Mouse (Mus musculus) lung, postnatal 36 days (tissue): Measurements from ENCODE around the gene Bbs4.

Source experiments
- DNase-seq: peaks from one replicate; pipeline ENCODE4 v3.0.0; 2022; ENCODE audit warnings: mixed read lengths

Bbs4 gene

GRCm38 (mm10) chr9:59291688-59292492, 61.4 kb downstream of the Bbs4 start:
- DNase-seq: no peak

- peak; percentile 99 for DNase-seq
Observed at GRCm38 (mm10) chr9:59290957-59291687, 62.2 kb downstream of the Bbs4 start, which contains the start of gene Adpgk. TSS of gene Adpgk (plus strand) at chr9:59291558.

DNA sequence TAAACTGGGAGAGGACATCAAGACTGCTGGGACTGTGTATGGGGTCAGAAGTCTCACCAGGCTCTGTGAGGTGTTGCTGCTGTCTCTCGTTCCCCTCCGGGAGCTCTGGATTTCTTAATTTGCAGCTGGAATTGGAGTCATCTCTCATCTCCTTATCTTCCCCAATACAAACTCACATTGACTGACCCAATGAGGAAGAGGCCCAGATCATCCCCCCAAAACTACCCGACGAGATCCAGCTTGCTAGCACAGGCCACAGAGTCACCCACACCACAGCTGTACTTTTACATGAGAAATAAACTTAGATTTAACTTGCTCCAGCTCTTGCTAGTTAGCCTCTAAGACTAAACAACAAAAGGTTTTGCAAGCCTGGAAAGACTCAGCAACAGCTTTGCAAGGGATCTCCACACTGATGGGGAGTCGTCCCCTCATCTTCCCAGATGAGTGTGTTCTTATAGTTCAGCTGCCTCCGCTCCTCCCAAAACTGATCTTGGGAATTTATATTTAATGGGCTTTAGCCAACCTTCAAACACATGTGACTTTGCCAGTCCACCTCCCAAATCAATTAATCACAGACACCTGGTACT, 63.7 kb downstream of the Bbs4 start:
- no peak for DNase-seq

DNA sequence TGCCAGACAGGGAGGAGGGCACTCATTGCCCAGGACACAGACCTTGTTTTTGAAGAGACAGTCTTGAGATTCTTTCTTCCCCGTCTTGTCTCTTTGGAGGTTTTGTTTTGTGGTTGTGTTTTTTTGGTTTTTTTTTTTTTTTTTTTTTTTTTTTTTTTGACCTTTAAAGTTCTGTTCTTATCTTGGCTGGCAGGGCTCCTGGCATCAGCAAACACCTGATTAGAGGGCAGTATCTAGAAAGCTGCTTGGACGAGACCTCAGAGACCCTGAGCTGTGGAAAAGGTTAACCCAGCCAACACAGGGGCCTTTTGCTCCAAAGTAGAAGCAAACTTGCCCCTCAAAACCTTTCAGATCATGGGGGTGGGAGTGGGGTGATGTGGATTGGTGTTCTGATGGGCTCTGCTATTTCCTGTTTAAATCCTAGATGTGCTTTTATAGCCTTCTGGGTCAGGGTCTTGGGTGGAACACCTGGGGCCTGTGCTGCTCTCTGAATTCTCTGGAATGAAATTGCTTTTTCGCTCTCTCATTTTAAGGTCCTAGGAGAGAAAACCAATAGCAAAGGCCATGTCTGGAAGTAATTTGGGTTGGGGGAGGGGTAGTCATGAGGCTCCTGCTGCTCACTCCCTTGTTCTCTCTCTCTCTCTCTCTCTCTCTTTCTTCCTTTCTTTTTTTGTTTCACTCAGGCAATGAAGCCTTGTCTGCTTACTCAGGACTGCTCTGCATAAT, 64.5 kb downstream of the Bbs4 start:
- DNase-seq: no peak

GRCm38 (mm10) chr9:59288058-59288457, 65.2 kb downstream of the Bbs4 start:
- peak; percentile 48 for DNase-seq

GRCm38 (mm10) chr9:59285614-59286013, 67.7 kb downstream of the Bbs4 start:
- DNase-seq: no peak

- no peak for DNase-seq
Observed at GRCm38 (mm10) chr9:59282683-59282986, 70.7 kb downstream of the Bbs4 start.

DNA sequence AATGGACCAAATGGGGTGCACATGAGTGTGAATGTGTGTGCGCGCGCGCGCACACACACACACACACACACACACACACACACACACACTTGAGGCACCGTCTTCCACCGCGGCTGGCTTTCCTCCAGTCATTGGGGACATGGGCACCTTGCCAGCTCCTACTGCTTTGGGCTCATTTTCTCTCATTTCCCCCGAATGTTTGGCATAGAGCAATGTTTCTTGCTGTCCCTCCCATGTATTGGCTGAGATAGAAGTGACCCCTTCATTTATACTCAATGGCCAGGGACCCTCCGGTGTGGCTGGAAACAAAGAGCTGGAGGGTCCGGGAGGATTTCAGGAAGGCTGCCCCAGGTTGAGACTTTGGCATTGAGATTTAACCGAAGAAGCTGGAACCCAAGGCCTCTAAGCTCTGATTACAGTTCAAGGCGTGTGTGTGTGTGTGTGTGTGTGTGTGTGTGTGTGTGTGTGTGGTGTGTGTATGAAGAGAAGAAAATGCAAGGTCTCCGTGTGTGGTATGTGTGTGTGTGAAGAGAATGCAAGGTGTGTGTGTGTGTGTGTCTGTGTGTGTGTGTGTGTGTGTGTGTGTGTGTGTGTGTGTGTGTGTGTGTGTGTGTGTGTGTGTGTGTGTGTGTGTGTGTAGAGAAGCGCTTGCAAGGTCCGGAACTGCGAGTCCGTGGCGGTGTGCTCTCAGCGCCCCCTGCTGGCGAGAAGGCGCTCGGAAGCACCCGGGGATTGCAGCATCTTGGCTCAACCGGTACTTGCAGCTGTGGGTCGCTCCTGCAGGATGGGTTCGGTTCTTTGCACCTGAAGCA, 71.2 kb downstream of the Bbs4 start:
- peak; percentile 83 for DNase-seq

DNA sequence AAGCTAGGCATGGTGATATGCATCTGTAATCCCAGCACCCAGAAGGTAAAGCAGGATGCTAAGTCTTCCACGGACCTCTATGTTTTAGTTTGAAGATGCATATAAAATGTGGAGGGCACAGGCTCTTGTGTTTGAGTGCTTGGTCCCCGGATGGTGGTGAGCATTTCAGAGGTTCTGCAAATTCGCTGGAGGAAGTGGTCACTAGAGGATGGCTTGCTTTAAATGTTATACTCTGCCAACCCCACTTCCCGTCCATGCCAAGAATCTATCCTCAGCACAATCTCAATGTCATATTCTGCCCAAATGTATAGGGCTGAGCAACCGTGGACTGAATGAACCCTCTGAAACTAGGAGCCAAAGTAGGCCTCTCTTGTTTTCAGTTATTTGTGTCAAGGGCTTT, 72.4 kb downstream of the Bbs4 start:
- DNase-seq: no peak

DNA sequence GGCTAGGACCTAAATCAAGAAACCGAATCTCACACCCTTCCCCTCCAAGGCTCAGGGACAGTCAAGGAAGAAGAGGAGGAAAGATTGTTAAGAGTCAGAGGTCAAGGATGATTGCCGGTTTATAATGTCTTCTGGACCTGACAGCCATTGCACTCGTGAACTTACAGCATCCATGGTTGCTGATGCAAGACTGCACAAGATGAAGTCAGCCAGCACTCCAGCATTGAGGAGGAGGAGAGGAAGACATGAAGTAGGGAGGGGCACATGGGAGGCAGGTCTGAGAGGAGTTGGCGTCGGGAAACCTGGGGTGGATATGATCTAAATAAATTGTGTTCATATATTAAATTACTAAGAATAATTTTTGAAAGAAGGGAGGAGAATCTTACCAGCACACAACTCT, 74.6 kb downstream of the Bbs4 start:
- no peak for DNase-seq

GRCm38 (mm10) chr9:59278199-59278598, 75.1 kb downstream of the Bbs4 start:
- no peak for DNase-seq

DNA sequence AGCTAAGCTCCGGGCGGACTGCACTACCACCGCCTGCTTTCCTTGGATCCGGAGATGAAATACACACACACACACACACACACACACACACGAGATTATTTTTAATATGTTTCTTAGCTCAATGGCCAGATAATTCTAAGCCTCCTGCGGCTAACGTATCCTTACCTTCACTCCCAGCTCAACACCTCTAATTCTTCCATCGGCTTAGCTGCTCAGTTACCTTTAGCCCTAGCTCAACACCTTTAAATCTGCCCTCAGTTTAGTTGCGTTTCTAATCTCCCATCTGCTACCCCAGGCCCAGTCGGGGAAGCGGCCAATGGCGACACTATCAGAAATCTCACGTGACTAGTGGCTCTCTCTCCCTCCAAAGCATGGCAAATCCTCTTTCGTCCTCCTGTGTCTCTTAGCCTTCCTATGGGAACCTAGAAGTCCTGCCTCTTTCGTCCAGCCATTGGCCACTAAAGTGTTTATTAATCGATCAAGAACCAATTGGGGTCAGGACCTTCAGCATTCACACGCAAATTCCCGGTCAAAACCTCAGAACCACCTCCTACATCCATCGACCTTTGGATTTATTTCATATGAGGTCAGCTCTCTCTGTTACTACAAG, 78.4 kb downstream of the Bbs4 start:
- DNase-seq: no peak

GRCm38 (mm10) chr9:59273199-59273598, 80.1 kb downstream of the Bbs4 start:
- no peak for DNase-seq
